Mouse (Mus musculus) liver, embryonic 12.5 days (tissue): Measurements from ENCODE around the gene Fam169a. TPM values are rescaled to one million over a fixed set of nuclear protein-coding genes. Genes with fewer than 3 reads are reported as not detected.

Experiments used
- ATAC-seq: fragments of 200-750 bp; cut with Nextera tagmentation; 2 replicates; pipeline ENCODE4 v1.8.0; 2017; ENCODE audit warnings: moderate number of reproducible peaks, mild to moderate bottlenecking, moderate library complexity
- H3K27ac ChIP-seq: fragments of 300-500 bp; sonication (generic); 2 replicates; pipeline ENCODE4 v1.5.1; 2016; ENCODE audit warnings: mild to moderate bottlenecking
- H3K27me3 ChIP-seq: fragments of 300-500 bp; sonication (generic); replicated peaks from 2 replicates; pipeline ENCODE4 v1.6.1; 2016; ENCODE audit warnings: mild to moderate bottlenecking, moderate library complexity
- H3K36me3 ChIP-seq: fragments of 300-500 bp; sonication (generic); 2 replicates; pipeline ENCODE4 v1.6.1; 2016; ENCODE audit warnings: mild to moderate bottlenecking, moderate library complexity
- H3K4me1 ChIP-seq: fragments of 300-500 bp; sonication (generic); 2 replicates; pipeline ENCODE4 v1.6.1; 2016
- H3K4me2 ChIP-seq: fragments of 300-500 bp; sonication (generic); 2 replicates; pipeline ENCODE4 v1.6.1; 2016; ENCODE audit warnings: mild to moderate bottlenecking, moderate library complexity
- H3K4me3 ChIP-seq: fragments of 300-500 bp; sonication (generic); 2 replicates; pipeline ENCODE4 v1.5.1; 2016; ENCODE audit warnings: mild to moderate bottlenecking, moderate library complexity
- H3K9ac ChIP-seq: fragments of 300-500 bp; sonication (generic); 2 replicates; pipeline ENCODE4 v1.6.1; 2016; ENCODE audit warnings: mild to moderate bottlenecking, moderate library complexity
- H3K9me3 ChIP-seq: fragments of 300-500 bp; sonication (generic); replicated peaks from 2 replicates; pipeline ENCODE4 v1.6.1; 2016; ENCODE audit warnings: mild to moderate bottlenecking, moderate library complexity
- WGBS: fragments of 180-500 bp; shearing (Covaris S2); methylation state at CpG from one replicate; pipeline ENCODE4 v1.1.7; 2016; ENCODE audit not compliant: insufficient replicate concordance; 5-methylcytosine and 5-hydroxymethylcytosine counted together
- polyA plus RNA-seq: library from polyadenylated mRNA; unstranded; fragments of >200 nt; fragmentation: Nextera tagmentation; extraction: Ambion mirVana; gene quantifications from 2 replicates; pipeline ENCODE4 v1.2.1, GENCODE M21; 2016

Gene Fam169a
- polyA plus RNA-seq = 3.8 and 4.3 TPM in 2 replicates

DNA sequence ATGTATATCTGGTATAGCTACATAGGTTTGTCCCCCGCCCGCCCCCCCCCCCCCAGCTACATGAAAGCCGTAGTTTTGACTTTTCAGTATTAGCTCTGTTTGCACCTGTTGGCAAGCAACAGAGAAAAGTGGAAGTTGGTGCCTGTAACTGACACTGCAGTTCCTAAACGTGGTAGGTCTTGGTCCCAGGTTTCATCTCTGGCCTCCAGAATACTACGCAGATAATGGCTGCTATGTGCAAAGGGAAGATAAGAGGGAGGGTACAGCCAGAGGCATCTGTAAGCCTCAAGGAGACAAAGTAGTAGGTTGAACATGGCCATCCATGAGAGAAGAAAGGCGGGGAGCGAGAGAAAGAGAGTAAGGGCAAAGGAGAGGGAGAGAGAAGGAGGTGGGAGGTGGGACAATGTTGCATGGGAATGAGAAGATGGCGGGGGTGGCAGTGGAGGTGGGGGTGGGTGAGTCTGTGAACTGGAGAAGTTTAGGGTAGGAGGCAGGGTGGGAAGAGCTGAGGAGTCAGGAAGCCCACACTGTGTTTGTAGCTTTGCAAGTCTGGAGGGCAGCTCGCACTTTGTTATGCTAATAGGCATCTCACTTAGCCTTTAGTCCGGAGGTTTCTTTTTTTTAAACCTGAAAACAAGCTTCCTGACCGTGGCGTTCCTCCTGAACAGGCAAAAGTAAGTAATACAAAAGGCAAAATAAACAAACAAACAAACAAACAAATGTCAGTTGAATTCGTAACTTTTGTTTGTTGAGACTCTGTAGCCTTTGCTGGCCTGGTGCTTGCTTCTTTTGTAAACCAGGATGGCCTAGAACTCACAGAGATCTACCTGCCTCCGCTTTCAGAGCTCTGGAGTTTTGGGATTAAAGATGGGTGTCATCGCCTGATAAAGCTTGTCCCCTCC lies at the start of gene Fam169a:
Fam169a (plus strand) TSS at position 638 of the 902 bp plus-strand sequence.
- Histone ChIP-seq H3K9me3 (no peaks in the 10 kb centered on the region), H3K4me3 (peak within 1 kb of the TSS; percentile 56), H3K4me1 (peaks cover 76% of the 10 kb centered on the region), H3K27ac (peak within 1 kb of the TSS; percentile 94), H3K4me2 (peak within 1 kb of the TSS; percentile 77), H3K27me3 (no peaks in the 10 kb centered on the region; the same call in 1 of the 2 replicates), H3K9ac (peak within 1 kb of the TSS; percentile 77), H3K36me3 (no peaks in the 10 kb centered on the region)
- 23% methylated on average over 15 of the region's 15 CpGs for WGBS
- peak; percentile 90 for ATAC-seq

DNA sequence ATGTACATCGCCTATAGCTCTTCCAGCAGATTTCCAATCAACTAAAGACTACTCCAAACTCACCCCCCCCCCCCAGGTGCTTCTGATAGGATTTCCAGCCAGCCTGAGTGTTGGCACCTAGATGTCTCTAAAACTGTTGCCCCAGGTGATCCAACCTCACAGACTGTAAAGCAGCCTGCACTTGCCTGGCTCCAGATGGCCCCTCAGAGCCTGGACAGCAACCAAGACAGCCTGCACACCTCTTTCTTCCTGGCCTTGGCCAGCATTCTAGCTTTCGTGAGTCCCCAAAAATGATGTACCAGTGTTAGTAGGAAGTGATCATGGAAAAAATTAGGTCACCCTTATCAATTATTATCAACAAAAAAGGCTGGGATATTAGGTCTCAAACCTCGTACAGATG lies 49.4 kb upstream of the Fam169a start:
- H3K4me1 ChIP-seq = 0 out of 2 replicates have a peak, but pooled peaks cover 2% of the 10 kb centered on the region
- no peak overlapping the region for H3K9ac ChIP-seq
- H3K4me2 ChIP-seq = no peak overlapping the region
- no peaks in the 10 kb centered on the region; the same call in 1 of the 2 replicates for H3K27me3 ChIP-seq
- H3K4me3 ChIP-seq = no peak overlapping the region
- H3K36me3 ChIP-seq = no peaks in the 10 kb centered on the region
- H3K9me3 ChIP-seq = no peaks in the 10 kb centered on the region
- WGBS = 59% methylated on average over 3 of the region's 3 CpGs
- H3K27ac ChIP-seq = no peak overlapping the region
- ATAC-seq = no peak

DNA sequence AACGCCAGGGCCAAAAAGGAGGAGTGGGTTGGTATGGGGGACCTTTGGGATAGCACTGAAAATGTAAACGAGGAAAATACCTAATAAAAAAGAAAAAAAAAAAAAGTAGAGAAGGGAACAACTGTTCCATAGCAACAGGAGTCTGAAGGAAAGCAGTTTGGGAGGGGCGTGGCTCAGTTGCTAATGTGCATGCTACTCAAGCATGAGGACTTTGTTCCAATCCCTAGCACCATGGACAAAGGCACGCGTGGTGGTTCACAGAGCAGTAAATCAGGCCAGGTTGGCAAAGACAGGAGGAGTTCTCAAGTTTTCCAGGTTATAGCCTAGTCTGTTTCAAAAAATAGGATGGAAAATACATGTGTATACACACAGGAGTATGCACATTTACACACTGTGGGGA lies 47.0 kb upstream of the Fam169a start:
- Histone ChIP-seq H3K4me1 (no peaks in the 10 kb centered on the region), H3K9ac (no peak overlapping the region), H3K27ac (no peak overlapping the region), H3K4me3 (no peak overlapping the region), H3K36me3 (no peaks in the 10 kb centered on the region), H3K4me2 (no peak overlapping the region), H3K27me3 (no peaks in the 10 kb centered on the region), H3K9me3 (no peaks in the 10 kb centered on the region)
- 60% methylated on average over 5 of the region's 5 CpGs for WGBS
- ATAC-seq = no peak

DNA sequence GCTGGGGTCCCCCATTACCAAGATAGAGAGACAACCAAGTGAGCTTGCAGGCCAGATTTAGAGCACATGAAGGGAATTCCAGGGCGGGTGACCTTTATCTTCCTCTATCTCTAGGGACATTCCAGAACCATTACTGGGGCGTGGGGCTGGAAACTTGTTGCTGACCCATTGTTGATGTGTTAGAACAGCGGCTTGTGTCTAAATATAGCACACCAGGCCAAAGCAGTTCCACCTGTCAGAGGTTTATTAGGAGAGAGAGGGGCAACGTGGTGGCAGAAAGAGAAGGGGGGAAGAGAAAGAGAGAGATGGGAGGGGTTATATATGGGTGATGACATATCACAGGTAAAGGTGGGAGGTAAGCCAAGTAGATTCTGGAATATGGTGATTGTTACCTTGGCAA lies 45.2 kb upstream of the Fam169a start:
- Histone ChIP-seq H3K9me3 (no peaks in the 10 kb centered on the region), H3K27me3 (no peaks in the 10 kb centered on the region), H3K4me3 (no peak overlapping the region), H3K27ac (no peak overlapping the region), H3K36me3 (no peaks in the 10 kb centered on the region), H3K4me2 (no peak overlapping the region), H3K4me1 (no peaks in the 10 kb centered on the region), H3K9ac (no peak overlapping the region)
- no peak for ATAC-seq
- WGBS = 22% methylated on average over 4 of the region's 4 CpGs

DNA sequence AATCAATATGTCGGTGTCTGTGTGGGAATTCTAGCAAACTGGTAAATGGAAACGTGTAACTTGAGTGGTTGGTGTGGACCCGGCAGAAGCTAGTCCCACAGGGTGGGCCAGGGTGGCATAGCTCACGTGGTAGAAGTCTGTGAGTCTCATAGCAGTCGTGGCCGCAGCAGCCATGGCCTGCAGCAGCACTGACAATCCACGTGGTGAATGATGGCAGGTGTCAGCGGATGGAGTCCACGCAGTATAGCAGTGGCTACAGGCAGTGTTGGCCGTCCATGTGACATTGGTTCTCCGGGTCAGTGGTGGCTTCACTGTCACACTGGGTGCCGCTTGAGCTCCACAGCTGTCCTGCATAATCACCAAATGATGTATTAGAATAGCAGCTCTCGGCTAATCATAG lies 37.0 kb upstream of the Fam169a start:
- no peaks in the 10 kb centered on the region for H3K36me3 ChIP-seq
- no peaks in the 10 kb centered on the region for H3K27me3 ChIP-seq
- no peaks in the 10 kb centered on the region for H3K9me3 ChIP-seq
- 75% methylated on average over 13 of the region's 13 CpGs for WGBS
- no peak overlapping the region for H3K27ac ChIP-seq
- ATAC-seq = no peak
- H3K4me3 ChIP-seq = no peak overlapping the region
- no peaks in the 10 kb centered on the region for H3K4me1 ChIP-seq
- no peak overlapping the region for H3K4me2 ChIP-seq
- no peak overlapping the region for H3K9ac ChIP-seq

DNA sequence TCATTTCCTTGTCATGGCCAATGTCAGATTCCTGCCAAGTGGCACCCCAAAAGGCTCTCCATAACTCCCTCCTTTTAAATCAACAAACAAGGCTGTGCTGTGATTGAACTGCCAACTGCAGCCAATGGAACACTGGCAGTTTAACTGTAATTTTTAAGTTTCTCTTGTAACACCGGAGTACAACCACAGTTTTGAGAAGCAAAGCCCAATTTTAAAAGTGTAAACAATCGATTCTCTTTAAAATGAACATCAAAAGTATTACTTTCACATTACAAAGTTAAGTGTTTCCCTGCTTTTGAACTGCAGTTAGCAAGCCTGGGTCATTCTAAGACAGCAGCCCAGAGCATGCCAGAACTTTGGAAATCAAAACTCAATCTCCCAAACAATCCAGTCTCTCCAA lies 32.8 kb upstream of the Fam169a start, which contains the start of gene 1700029F12Rik:
1700029F12Rik (minus strand) TSS at position 101 of the 400 bp plus-strand sequence.
- no peak within 1 kb of the TSS for H3K9ac ChIP-seq
- no peaks in the 10 kb centered on the region for H3K36me3 ChIP-seq
- H3K9me3 ChIP-seq = no peaks in the 10 kb centered on the region
- no peak within 1 kb of the TSS for H3K4me3 ChIP-seq
- no peak within 1 kb of the TSS for H3K4me2 ChIP-seq
- H3K4me1 ChIP-seq = no peaks in the 10 kb centered on the region
- no peaks in the 10 kb centered on the region for H3K27me3 ChIP-seq
- ATAC-seq = no peak
- 55% methylated on average over 2 of the region's 2 CpGs for WGBS
- no peak within 1 kb of the TSS for H3K27ac ChIP-seq

DNA sequence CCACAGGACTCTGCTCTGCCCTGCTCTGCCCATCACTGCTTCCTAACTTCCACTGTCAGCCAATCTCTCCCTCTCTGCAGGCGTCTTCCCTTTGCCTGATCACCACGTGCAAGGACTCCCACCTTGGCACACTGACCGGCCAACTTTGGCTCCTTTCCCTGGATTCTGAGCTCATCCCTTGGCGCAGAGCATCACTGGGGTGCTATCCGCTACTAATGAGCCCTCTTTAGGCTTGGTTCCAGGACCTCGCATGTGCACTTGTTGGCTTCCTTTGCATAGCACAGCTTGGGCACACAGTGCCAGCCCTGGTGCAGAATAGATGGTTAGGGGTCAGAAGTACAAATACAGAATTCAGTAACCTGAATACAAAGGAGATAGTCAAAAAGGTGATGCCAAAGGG lies 15.9 kb upstream of the Fam169a start:
- Histone ChIP-seq H3K36me3 (no peaks in the 10 kb centered on the region), H3K9me3 (no peaks in the 10 kb centered on the region), H3K4me1 (peaks cover 3% of the 10 kb centered on the region; the same call in 1 of the 2 replicates), H3K27me3 (no peaks in the 10 kb centered on the region), H3K27ac (no peak overlapping the region), H3K4me2 (no peak overlapping the region), H3K4me3 (no peak overlapping the region), H3K9ac (no peak overlapping the region)
- 74% methylated on average over 6 of the region's 6 CpGs for WGBS
- ATAC-seq = no peak

DNA sequence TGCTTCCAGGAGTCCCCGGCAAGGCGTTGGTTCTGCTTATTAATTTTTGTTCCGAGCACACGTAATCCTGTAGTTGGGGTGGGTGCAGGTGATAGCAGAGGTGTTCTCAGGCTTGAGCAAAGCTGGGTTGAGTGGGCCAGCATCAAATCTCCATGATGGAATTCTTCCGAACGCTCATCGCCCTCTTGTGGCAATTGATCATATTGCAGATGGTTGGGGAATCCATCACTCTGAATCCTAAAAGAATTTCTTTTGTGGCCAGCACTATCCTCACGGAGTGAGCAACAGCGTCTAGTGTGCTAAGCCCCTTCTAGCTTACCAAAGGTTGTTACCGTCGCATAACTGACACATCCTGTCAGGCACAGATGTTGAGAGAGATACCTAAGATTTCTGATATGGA lies 14.4 kb upstream of the Fam169a start:
- H3K4me2 ChIP-seq = no peak overlapping the region
- no peak overlapping the region for H3K27ac ChIP-seq
- ATAC-seq = no peak
- no peaks in the 10 kb centered on the region for H3K36me3 ChIP-seq
- WGBS = 12% methylated on average over 11 of the region's 11 CpGs
- H3K27me3 ChIP-seq = no peaks in the 10 kb centered on the region
- H3K9me3 ChIP-seq = no peaks in the 10 kb centered on the region
- H3K4me3 ChIP-seq = no peak overlapping the region
- no peak overlapping the region for H3K9ac ChIP-seq
- peaks cover 11% of the 10 kb centered on the region for H3K4me1 ChIP-seq

DNA sequence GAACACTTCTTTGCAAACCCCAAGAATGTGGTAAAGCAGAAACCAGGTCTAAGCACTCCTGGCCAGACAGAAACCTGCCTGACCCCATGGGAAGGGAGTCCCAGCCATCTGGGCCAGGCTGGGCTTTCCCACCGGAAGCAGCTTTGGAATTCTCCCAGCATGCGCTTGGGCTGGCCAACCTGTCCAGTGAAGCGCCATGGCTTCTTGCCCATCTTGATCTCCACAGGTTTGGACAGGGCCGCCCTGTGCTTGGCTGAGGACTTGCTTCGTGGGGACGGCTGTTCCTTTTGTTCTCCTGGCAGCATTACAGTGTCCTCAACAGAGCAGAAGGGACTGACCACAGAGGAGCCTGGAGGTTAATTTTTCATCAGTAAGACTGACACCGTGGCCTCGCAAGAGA lies 13.2 kb upstream of the Fam169a start:
- no peak for ATAC-seq
- no peak overlapping the region for H3K4me3 ChIP-seq
- 62% methylated on average over 8 of the region's 8 CpGs for WGBS
- H3K4me2 ChIP-seq = no peak overlapping the region
- no peaks in the 10 kb centered on the region for H3K36me3 ChIP-seq
- no peaks in the 10 kb centered on the region for H3K27me3 ChIP-seq
- H3K9ac ChIP-seq = no peak overlapping the region
- no peak overlapping the region for H3K27ac ChIP-seq
- no peaks in the 10 kb centered on the region for H3K9me3 ChIP-seq
- peaks cover 16% of the 10 kb centered on the region for H3K4me1 ChIP-seq

DNA sequence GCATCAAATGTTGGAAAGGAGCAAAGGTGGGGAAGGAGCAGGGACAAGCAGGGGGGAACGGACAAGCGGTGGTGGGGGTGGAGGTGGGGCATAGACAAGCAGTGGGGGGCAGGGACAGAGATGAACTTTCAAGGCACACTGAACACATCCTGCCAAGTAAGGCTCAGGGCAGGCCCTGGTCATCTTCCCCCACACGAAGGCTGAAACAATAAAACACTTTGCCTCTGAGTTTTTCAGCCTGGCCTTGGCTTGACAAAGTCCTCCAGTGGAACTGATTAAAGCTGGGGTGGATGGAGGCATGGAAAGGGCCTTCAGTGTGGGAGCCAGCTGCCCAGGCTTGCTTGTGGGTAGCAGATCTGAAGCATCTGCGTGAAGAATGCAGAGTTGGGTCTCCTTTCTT lies 9.3 kb upstream of the Fam169a start:
- no peaks in the 10 kb centered on the region for H3K9me3 ChIP-seq
- no peaks in the 10 kb centered on the region for H3K27me3 ChIP-seq
- H3K9ac ChIP-seq = no peak overlapping the region
- no peak overlapping the region for H3K4me3 ChIP-seq
- no peak overlapping the region for H3K4me2 ChIP-seq
- no peak for ATAC-seq
- 55% methylated on average over 4 of the region's 4 CpGs for WGBS
- peaks cover 31% of the 10 kb centered on the region for H3K4me1 ChIP-seq
- no peaks in the 10 kb centered on the region for H3K36me3 ChIP-seq
- H3K27ac ChIP-seq = 0 out of 2 replicates have a peak overlapping the region, but pooled peaks have one; percentile 20

DNA sequence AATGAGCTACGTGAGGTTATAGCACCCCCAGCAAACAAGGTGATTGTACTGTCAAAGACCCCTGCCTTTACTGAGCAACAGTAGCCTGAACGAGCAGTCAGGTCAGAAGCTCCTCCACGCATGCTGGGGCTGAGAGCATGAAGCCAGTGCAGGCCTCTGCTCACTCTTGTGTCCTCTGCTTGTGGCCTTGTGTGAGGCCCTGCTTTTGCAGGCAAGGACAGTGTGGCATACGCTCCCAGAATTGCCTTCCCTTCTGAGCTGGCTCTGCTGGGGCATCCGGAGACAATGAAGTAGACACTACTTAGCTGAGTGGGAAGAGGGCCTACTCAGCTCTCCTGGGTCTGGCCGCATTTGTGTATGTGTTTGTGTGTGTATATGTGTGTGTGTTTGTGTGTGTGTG lies 7.3 kb upstream of the Fam169a start:
- Histone ChIP-seq H3K4me1 (peaks cover 47% of the 10 kb centered on the region), H3K36me3 (no peaks in the 10 kb centered on the region), H3K4me2 (no peak overlapping the region), H3K27ac (no peak overlapping the region), H3K9ac (no peak overlapping the region), H3K27me3 (no peaks in the 10 kb centered on the region), H3K9me3 (no peaks in the 10 kb centered on the region), H3K4me3 (no peak overlapping the region)
- ATAC-seq = no peak
- WGBS = 87% methylated on average over 6 of the region's 6 CpGs

DNA sequence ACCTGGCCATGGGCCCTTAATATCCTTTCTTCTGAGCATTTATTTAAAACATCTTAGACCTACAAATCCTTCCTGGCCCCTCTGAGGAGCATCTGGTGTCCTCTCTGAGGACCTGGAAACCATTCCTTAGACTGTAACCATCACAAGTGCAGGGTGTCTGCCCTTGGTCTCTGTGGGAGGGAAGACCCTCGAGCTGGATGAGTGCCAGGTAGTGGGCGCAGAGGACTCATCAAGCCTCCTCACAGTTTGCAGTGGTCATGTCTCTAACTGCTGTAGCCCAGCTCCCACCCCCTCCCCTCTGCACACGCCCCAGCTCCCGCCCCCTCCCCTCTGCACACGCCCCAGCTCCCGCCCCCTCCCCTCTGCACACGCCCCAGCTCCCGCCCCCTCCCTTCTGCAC lies 6.8 kb upstream of the Fam169a start:
- Histone ChIP-seq H3K4me2 (peak overlapping the region; percentile 18), H3K9me3 (no peaks in the 10 kb centered on the region), H3K4me1 (peaks cover 53% of the 10 kb centered on the region), H3K9ac (no peak overlapping the region), H3K4me3 (no peak overlapping the region), H3K27me3 (no peaks in the 10 kb centered on the region), H3K27ac (no peak overlapping the region), H3K36me3 (no peaks in the 10 kb centered on the region)
- 65% methylated on average over 3 of the region's 8 CpGs for WGBS
- no peak for ATAC-seq
